Mouse (Mus musculus): Measurements from ENCODE around the gene Gga1. TPM values are rescaled to one million over a fixed set of nuclear protein-coding genes. Genes with fewer than 3 reads are reported as not detected.

Gene Gga1
- 53.6 and 56.4 TPM in 2 replicates for polyA plus RNA-seq (2016; fragmentation: Nextera tagmentation; extraction: Ambion mirVana)

DNA sequence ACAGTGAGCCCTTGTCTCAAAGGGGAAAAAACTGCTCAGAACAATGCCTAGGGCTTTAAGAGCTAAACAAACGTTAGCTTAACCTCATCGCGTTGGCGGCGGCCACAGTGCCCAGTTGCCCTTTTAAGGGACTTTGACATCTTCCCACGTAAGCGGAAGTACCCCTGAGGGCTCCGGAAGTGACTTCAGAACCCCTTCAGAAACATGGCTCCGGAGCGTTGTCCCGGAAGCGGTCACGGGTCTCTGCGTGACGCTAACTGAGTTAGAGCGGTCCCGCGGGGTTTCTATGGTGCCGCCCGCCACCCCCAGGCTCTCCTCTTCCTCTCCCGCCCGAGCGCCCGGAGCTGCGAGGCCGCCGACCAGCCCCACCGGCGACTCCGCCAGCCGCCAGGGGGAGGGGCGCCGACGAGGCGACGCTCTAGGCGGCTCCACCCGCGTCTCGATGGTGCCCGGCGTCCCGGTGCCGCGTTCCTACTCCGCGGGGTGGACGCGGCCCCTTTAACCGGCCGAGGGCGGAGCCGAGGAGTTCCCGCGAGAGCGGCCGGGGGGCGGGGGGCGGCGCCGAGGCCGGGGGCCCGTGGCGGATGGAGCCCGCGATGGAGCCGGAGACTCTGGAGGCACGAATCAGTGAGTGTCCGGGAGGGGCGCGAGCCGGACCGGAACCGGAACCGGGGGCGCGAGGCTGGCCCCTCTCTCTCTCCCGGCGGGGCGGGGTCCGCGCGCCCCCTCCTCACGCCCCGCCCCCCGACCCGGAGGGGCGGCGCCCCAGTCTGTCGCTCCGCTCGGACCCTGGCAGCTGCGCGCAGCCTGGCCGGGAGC lies at the start of gene Gga1:
Gene Gga1, plus strand, starts transcription at position 200 of the 819 bp plus-strand sequence.
- Histone ChIP-seq H3K9me3 (no peaks in the 10 kb centered on the region), H3K4me1 (peaks cover 42% of the 10 kb centered on the region), H3K36me3 (replicated peaks) (peaks cover 25% of the 10 kb centered on the region), H3K27ac (peak within 1 kb of the TSS; percentile 98), H3K27me3 (no peaks in the 10 kb centered on the region), H3K4me2 (peak within 1 kb of the TSS; percentile 86), H3K4me3 (replicated peaks) (peak within 1 kb of the TSS; percentile 73), H3K9ac (peak within 1 kb of the TSS; percentile 87)
- under 1% methylated on average over 69 of the region's 95 CpGs for WGBS
- ATAC-seq (ENCODE audit: low FRiP score): peak; percentile 91

- Histone ChIP-seq H3K9me3 (no peaks in the 10 kb centered on the region), H3K27me3 (peaks cover 56% of the 10 kb centered on the region), H3K4me1 (peaks cover 22% of the 10 kb centered on the region), H3K9ac (no peak overlapping the region; the same call in 1 of the 2 replicates), H3K36me3 (replicated peaks) (no peaks in the 10 kb centered on the region), H3K4me2 (no peak overlapping the region), H3K4me3 (replicated peaks) (no peak overlapping the region), H3K27ac (no peak overlapping the region)
- 28% methylated on average over 5 of the region's 5 CpGs for WGBS
- no peak for ATAC-seq (ENCODE audit: low FRiP score)
These were observed 48.7 kb upstream of the Gga1 start for GRCm38 (mm10) chr15:78828315-78828714.

GRCm38 (mm10) chr15:78829636-78830035 lies 47.4 kb upstream of the Gga1 start:
- Histone ChIP-seq H3K27ac (no peak overlapping the region), H3K9ac (no peak overlapping the region), H3K27me3 (peaks cover 56% of the 10 kb centered on the region), H3K4me1 (peaks cover 27% of the 10 kb centered on the region), H3K9me3 (no peaks in the 10 kb centered on the region), H3K36me3 (replicated peaks) (no peaks in the 10 kb centered on the region), H3K4me3 (replicated peaks) (no peak overlapping the region), H3K4me2 (no peak overlapping the region)
- 90% methylated on average over 1 of the region's 1 CpGs for WGBS
- no peak for ATAC-seq (ENCODE audit: low FRiP score)

DNA sequence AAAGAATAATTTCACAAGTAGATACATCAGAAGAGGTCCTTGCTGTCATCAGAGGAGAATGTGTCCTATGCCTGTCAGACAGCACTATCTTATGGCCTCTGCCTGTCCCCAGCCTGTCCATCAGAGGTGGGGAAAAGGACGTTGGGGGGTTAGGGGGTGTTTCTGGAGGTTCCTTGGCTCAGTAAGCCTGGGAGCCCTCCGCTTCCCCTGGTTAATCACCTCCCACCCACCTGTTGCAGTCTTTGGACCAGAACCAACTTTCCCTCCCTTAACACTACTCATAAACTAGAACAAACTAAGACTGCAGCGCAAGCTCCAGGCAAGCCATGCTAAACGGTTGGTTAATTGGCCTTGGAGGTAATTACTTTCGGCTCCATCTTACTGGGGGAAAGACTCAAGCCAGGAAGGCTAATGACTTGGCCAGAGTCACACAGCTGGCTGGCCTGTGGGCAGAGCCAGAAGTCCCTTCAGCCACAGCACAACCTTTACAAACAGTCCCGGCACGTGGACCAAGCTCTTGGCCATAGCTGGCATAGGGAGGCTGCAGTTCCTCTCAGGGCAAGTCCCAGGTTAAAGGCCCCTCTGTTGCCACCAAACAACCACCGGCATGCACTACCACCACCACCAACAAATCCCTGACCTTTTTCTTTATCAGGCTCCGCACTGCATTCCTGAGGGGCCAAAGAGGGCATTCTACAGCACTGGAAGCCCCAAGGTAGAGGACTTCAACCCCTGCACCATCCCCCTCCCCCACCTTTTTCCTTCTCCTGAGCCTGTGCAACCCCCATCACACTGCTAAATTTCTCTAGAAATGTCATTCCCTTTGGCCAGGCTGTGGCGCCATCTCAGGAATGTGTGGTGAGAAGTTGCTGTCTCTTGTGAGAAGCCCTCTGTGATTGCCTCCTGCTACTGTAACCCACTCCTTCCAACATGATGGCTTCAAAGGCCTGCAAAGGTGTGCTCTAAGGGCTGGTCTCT lies 46.0 kb upstream of the Gga1 start:
- no peaks in the 10 kb centered on the region for H3K9me3 ChIP-seq
- ATAC-seq (ENCODE audit: low FRiP score): no peak
- peaks cover 41% of the 10 kb centered on the region for H3K4me1 ChIP-seq
- peaks cover 45% of the 10 kb centered on the region for H3K27me3 ChIP-seq
- H3K36me3 ChIP-seq (replicated peaks): no peaks in the 10 kb centered on the region
- no peak overlapping the region for H3K9ac ChIP-seq
- no peak overlapping the region for H3K4me2 ChIP-seq
- 68% methylated on average over 10 of the region's 10 CpGs for WGBS
- H3K4me3 ChIP-seq (replicated peaks): no peak overlapping the region
- H3K27ac ChIP-seq: no peak overlapping the region

DNA sequence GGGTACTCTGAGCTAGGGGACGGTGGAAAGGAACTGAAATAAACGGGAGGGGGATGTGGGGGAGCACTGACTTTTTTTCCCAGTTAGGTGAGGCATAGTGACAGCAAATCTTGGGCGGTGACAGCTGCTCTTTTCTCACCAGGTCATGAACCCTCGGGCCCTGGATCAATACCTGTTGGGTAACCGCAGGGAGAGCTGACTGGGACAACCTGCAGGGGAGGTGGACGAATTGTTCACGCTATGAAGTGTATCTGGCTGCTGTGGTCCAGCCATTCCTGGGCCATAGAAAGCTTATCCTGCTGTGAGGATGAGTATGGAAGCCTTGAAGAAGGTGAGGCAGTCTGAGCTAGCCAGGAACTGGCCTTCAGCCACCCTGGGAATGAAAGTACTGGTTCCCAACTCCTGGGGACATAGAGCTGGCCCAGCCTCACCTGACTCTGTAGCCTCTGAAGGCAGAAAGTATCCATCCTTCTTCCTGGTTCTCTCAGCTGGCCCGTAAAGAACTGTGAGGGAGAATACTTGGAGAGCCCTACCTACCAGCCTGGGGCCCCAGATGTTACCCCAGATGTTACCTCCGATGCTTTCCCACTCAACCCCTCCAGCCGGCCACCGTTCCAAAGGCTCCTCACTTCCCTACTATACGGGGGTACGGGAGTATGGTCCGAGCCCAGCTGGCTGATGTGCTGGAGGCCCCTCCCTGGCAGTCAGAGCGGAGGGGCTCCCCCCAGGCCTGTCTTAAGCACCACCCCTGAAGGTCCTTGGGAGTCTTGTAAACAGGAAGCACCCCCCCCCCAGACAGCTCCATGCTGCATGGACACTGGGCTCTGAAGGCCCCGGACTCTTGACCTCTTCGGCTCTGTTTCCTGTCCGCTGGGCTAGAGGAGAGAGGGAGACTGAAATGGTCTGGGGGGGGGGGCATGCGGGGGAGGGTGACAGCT lies 45.0 kb upstream of the Gga1 start:
- H3K27me3 ChIP-seq: peaks cover 39% of the 10 kb centered on the region
- no peak for ATAC-seq (ENCODE audit: low FRiP score)
- H3K4me2 ChIP-seq: 0 out of 2 replicates have a peak overlapping the region, but pooled peaks have one; percentile 4
- H3K36me3 ChIP-seq (replicated peaks): no peaks in the 10 kb centered on the region
- peak overlapping the region; percentile 73 for H3K27ac ChIP-seq
- peaks cover 39% of the 10 kb centered on the region for H3K4me1 ChIP-seq
- H3K9ac ChIP-seq: peak overlapping the region; percentile 44; the same call in 1 of the 2 replicates
- no peaks in the 10 kb centered on the region for H3K9me3 ChIP-seq
- WGBS: 55% methylated on average over 19 of the region's 19 CpGs
- H3K4me3 ChIP-seq (replicated peaks): no peak overlapping the region

GRCm38 (mm10) chr15:78832701-78833123 lies 44.3 kb upstream of the Gga1 start:
- Histone ChIP-seq H3K27ac (peak overlapping the region; percentile 73), H3K4me2 (0 out of 2 replicates have a peak overlapping the region, but pooled peaks have one; percentile 4), H3K27me3 (peaks cover 31% of the 10 kb centered on the region), H3K9ac (peak overlapping the region; percentile 44; the same call in 1 of the 2 replicates), H3K9me3 (no peaks in the 10 kb centered on the region), H3K36me3 (replicated peaks) (no peaks in the 10 kb centered on the region), H3K4me1 (peaks cover 39% of the 10 kb centered on the region), H3K4me3 (replicated peaks) (no peak overlapping the region)
- peak; percentile 45; the same call in 1 of the 2 replicates for ATAC-seq (ENCODE audit: low FRiP score)
- WGBS: 7% methylated on average over 14 of the region's 14 CpGs

GRCm38 (mm10) chr15:78833582-78833981 lies 43.4 kb upstream of the Gga1 start:
- H3K27ac ChIP-seq: peak overlapping the region; percentile 73; the same call in 1 of the 2 replicates
- no peaks in the 10 kb centered on the region for H3K9me3 ChIP-seq
- 88% methylated on average over 3 of the region's 3 CpGs for WGBS
- H3K9ac ChIP-seq: no peak overlapping the region
- peaks cover 23% of the 10 kb centered on the region for H3K27me3 ChIP-seq
- peaks cover 33% of the 10 kb centered on the region for H3K4me1 ChIP-seq
- ATAC-seq (ENCODE audit: low FRiP score): no peak
- no peak overlapping the region for H3K4me2 ChIP-seq
- no peaks in the 10 kb centered on the region for H3K36me3 ChIP-seq (replicated peaks)
- no peak overlapping the region for H3K4me3 ChIP-seq (replicated peaks)

DNA sequence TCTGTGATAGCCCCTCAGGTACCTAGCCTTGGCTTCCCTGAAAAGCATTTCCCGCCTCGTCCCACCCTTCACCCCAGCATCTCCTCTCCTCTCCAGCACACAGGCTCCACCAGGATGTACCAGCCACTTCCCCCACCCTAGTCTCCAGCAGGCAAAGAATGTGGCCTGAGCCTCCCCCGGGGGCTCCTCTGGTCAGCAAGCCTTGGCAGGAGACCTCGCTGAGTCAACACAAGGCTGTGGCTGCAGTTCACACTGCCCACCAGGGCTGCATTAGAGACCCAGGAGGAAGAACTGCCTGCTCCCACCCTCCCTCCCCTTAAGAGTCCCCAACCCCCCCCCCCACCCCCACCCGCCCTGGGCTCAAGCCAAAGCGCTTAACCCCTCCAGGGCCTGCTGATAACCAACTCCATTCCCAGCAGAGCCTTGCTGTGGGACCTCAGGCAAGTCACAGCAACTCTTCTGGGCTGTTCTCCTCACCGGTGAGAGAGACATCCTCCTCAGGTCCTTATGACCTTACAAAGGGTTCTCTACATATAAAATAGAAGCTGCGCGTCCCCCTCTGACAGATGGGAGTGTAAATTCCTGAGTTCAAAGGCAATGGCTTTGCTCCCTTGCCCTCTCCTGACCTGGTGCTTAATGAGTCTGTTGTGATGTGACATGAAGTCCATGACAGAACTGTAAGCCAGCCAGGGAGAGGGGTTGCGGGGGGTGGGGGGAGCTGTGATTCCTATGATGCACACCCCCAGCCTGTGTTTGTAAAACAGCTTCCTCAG lies 42.6 kb upstream of the Gga1 start:
- Histone ChIP-seq H3K4me2 (no peak overlapping the region), H3K9ac (0 out of 2 replicates have a peak overlapping the region, but pooled peaks have one; percentile 4), H3K4me1 (peaks cover 40% of the 10 kb centered on the region), H3K9me3 (no peaks in the 10 kb centered on the region), H3K27me3 (peaks cover 24% of the 10 kb centered on the region), H3K27ac (peak overlapping the region; percentile 13; the same call in 1 of the 2 replicates), H3K36me3 (replicated peaks) (no peaks in the 10 kb centered on the region), H3K4me3 (replicated peaks) (no peak overlapping the region)
- 53% methylated on average over 10 of the region's 10 CpGs for WGBS
- ATAC-seq (ENCODE audit: low FRiP score): no peak

- peak overlapping the region; percentile 56 for H3K27ac ChIP-seq
- WGBS: 23% methylated on average over 11 of the region's 12 CpGs
- H3K4me1 ChIP-seq: peaks cover 50% of the 10 kb centered on the region
- H3K9me3 ChIP-seq: no peaks in the 10 kb centered on the region
- no peak overlapping the region for H3K4me2 ChIP-seq
- no peak overlapping the region for H3K4me3 ChIP-seq (replicated peaks)
- ATAC-seq (ENCODE audit: low FRiP score): no peak
- H3K27me3 ChIP-seq: peaks cover 34% of the 10 kb centered on the region
- H3K36me3 ChIP-seq (replicated peaks): no peaks in the 10 kb centered on the region
- H3K9ac ChIP-seq: no peak overlapping the region
These were observed 41.5 kb upstream of the Gga1 start for GRCm38 (mm10) chr15:78835200-78836085.

GRCm38 (mm10) chr15:78836086-78836621 lies 40.8 kb upstream of the Gga1 start:
- no peak overlapping the region for H3K4me3 ChIP-seq (replicated peaks)
- peak overlapping the region; percentile 50; the same call in 1 of the 2 replicates for H3K27ac ChIP-seq
- H3K4me2 ChIP-seq: no peak overlapping the region
- no peaks in the 10 kb centered on the region for H3K36me3 ChIP-seq (replicated peaks)
- ATAC-seq (ENCODE audit: low FRiP score): no peak
- peaks cover 36% of the 10 kb centered on the region for H3K27me3 ChIP-seq
- no peak overlapping the region for H3K9ac ChIP-seq
- H3K9me3 ChIP-seq: no peaks in the 10 kb centered on the region
- 52% methylated on average over 8 of the region's 8 CpGs for whole genome bisulfite sequencing
- H3K4me1 ChIP-seq: peaks cover 51% of the 10 kb centered on the region

Measured in forebrain, embryonic 12.5 days (tissue).